Mouse (Mus musculus) testis, adult 2 months (tissue): ENCODE results near the gene Npc2. TPM values are rescaled to one million over a fixed set of nuclear protein-coding genes. Genes with fewer than 3 reads are reported as not detected.

Source experiments
- H3K27ac ChIP-seq: fragments of 200-500 bp; 2 replicates; pipeline ENCODE4 v1.5.1; 2012; ENCODE audit warnings: low read depth, low read length; ENCODE audit not compliant: control insufficient read depth, insufficient read depth
- H3K27me3 ChIP-seq: fragments of 200-500 bp; 2 replicates; pipeline ENCODE4 v1.6.1; 2012; ENCODE audit warnings: mild to moderate bottlenecking, low read length, moderate library complexity; ENCODE audit not compliant: control insufficient read depth, insufficient read depth
- H3K36me3 ChIP-seq: fragments of 200-500 bp; 2 replicates; pipeline ENCODE4 v1.6.1; 2012; ENCODE audit warnings: mild to moderate bottlenecking, low read length; ENCODE audit not compliant: control insufficient read depth, insufficient read depth
- H3K4me1 ChIP-seq: fragments of 200-500 bp; 2 replicates; pipeline ENCODE4 v1.6.1; 2012; ENCODE audit warnings: low read length; ENCODE audit not compliant: control insufficient read depth, insufficient read depth
- H3K4me3 ChIP-seq: fragments of 200-500 bp; 2 replicates; pipeline ENCODE4 v1.5.1; 2012; ENCODE audit warnings: low read depth, mild to moderate bottlenecking, low read length, moderate library complexity, mixed read lengths; ENCODE audit not compliant: control insufficient read depth
- CTCF ChIP-seq: fragments of 200-500 bp; IDR thresholded peaks from 2 replicates; pipeline ENCODE4 v1.5.1; 2012; ENCODE audit warnings: low read depth, mild to moderate bottlenecking, inconsistent platforms, low read length, moderate library complexity; ENCODE audit not compliant: control insufficient read depth, insufficient read depth, insufficient replicate concordance
- POLR2A ChIP-seq: fragments of 200-500 bp; IDR thresholded peaks from 2 replicates; pipeline ENCODE4 v1.6.1; 2012; ENCODE audit warnings: low read depth, mild to moderate bottlenecking, inconsistent platforms, low read length, moderate library complexity; ENCODE audit not compliant: control insufficient read depth
- polyA plus RNA-seq: library from polyadenylated mRNA; depleted of rRNA; stranded (reverse); fragments of >200 nt; gene quantifications from 2 replicates; pipeline ENCODE4 v1.2.3, GENCODE M21; 2012

The Npc2 gene
- polyA plus RNA-seq, 1 experiment: 43.4 TPM

GRCm38 (mm10) chr12:84800419-84800818 lies 27.5 kb upstream of the Npc2 start:
- no peak overlapping the region for H3K27ac ChIP-seq
- H3K4me3 ChIP-seq: no peak overlapping the region
- no peak for TF ChIP-seq POLR2A
- no peak for TF ChIP-seq CTCF
- H3K36me3 ChIP-seq: no peaks in the 10 kb centered on the region
- no peaks in the 10 kb centered on the region for H3K4me1 ChIP-seq
- H3K27me3 ChIP-seq: no peaks in the 10 kb centered on the region

- TF ChIP-seq POLR2A (no peak), CTCF (no peak)
- no peaks in the 10 kb centered on the region for H3K27me3 ChIP-seq
These were observed 26.1 kb upstream of the Npc2 start for GRCm38 (mm10) chr12:84799086-84799485.

GRCm38 (mm10) chr12:84794647-84795046 lies 21.7 kb upstream of the Npc2 start:
- TF ChIP-seq CTCF (no peak), POLR2A (no peak)
- Histone ChIP-seq H3K27me3 (no peaks in the 10 kb centered on the region), H3K27ac (no peak overlapping the region)

More at GRCm38 (mm10) chr12:84799086-84799485, 26.1 kb upstream of the Npc2 start:
- Histone ChIP-seq H3K4me1 (no peaks in the 10 kb centered on the region), H3K27ac (no peak overlapping the region), H3K36me3 (no peaks in the 10 kb centered on the region), H3K4me3 (no peak overlapping the region)

GRCm38 (mm10) chr12:84792629-84793028 lies 19.7 kb upstream of the Npc2 start:
- Histone ChIP-seq H3K27ac (no peak overlapping the region), H3K36me3 (no peaks in the 10 kb centered on the region), H3K27me3 (no peaks in the 10 kb centered on the region), H3K4me1 (no peaks in the 10 kb centered on the region), H3K4me3 (no peak overlapping the region)
- TF ChIP-seq POLR2A (no peak), CTCF (no peak)

More at GRCm38 (mm10) chr12:84794647-84795046, 21.7 kb upstream of the Npc2 start:
- H3K4me1 ChIP-seq: no peaks in the 10 kb centered on the region
- H3K4me3 ChIP-seq: no peak overlapping the region
- no peaks in the 10 kb centered on the region for H3K36me3 ChIP-seq

GRCm38 (mm10) chr12:84790853-84791252 lies 17.9 kb upstream of the Npc2 start:
- Histone ChIP-seq H3K27ac (no peak overlapping the region), H3K4me3 (no peak overlapping the region), H3K36me3 (no peaks in the 10 kb centered on the region), H3K27me3 (no peaks in the 10 kb centered on the region), H3K4me1 (no peaks in the 10 kb centered on the region)
- TF ChIP-seq CTCF: no peak
- TF ChIP-seq POLR2A: no peak

- no peaks in the 10 kb centered on the region for H3K36me3 ChIP-seq
- H3K27ac ChIP-seq: no peak overlapping the region
- no peaks in the 10 kb centered on the region for H3K27me3 ChIP-seq
- TF ChIP-seq POLR2A: no peak
- TF ChIP-seq CTCF: no peak
- H3K4me3 ChIP-seq: no peak overlapping the region
- peaks cover 10% of the 10 kb centered on the region for H3K4me1 ChIP-seq
These were observed 13.1 kb upstream of the Npc2 start for GRCm38 (mm10) chr12:84786091-84786490.

GRCm38 (mm10) chr12:84784604-84785381 lies 11.8 kb upstream of the Npc2 start:
- TF ChIP-seq POLR2A (no peak), CTCF (peak; percentile 88)
- peaks cover 10% of the 10 kb centered on the region for H3K4me1 ChIP-seq
- H3K36me3 ChIP-seq: no peaks in the 10 kb centered on the region
- no peak overlapping the region for H3K27ac ChIP-seq
- no peaks in the 10 kb centered on the region for H3K27me3 ChIP-seq
- H3K4me3 ChIP-seq: peak overlapping the region; percentile 72

- Histone ChIP-seq H3K4me1 (peaks cover 4% of the 10 kb centered on the region), H3K4me3 (no peak overlapping the region), H3K27me3 (no peaks in the 10 kb centered on the region), H3K27ac (no peak overlapping the region), H3K36me3 (no peaks in the 10 kb centered on the region)
- TF ChIP-seq CTCF (no peak), POLR2A (no peak)
These were observed 3.3 kb upstream of the Npc2 start for GRCm38 (mm10) chr12:84776229-84776628.
